Mouse (Mus musculus) urinary bladder, adult 2 months (tissue): ENCODE measurements around the gene Gja5. TPM values are rescaled to one million over a fixed set of nuclear protein-coding genes. Genes with fewer than 3 reads are reported as not detected.
"Not testable (repeated sequence)": the region's sequence is repeated elsewhere in the genome, so short reads cannot be mapped to it uniquely, and the experiment has no call there.

Experiments used
- DNase-seq: peaks from one replicate; pipeline ENCODE4 v3.0.0; 2022; ENCODE audit warnings: low spot score
- polyA plus RNA-seq: library from polyadenylated mRNA; depleted of rRNA; stranded (reverse); fragments of >200 nt; gene quantifications from 2 replicates; pipeline ENCODE4 v1.2.3, GENCODE M21; 2012

Gja5 gene
- polyA plus RNA-seq, 1 experiment = 4.4 TPM

- no peak for DNase-seq
Measured at GRCm38 (mm10) chr3:97037119-97037518, 132.6 kb downstream of the Gja5 start.

- no peak for DNase-seq
Measured at GRCm38 (mm10) chr3:97039721-97040120, 135.2 kb downstream of the Gja5 start.

GRCm38 (mm10) chr3:97044188-97044587 lies 139.7 kb downstream of the Gja5 start:
- no peak for DNase-seq

GRCm38 (mm10) chr3:97047757-97048156 lies 143.3 kb downstream of the Gja5 start:
- DNase-seq = no peak

GRCm38 (mm10) chr3:97048360-97048759 lies 143.9 kb downstream of the Gja5 start:
- DNase-seq = no peak

GRCm38 (mm10) chr3:97051264-97051744 lies 146.8 kb downstream of the Gja5 start:
- DNase-seq = no peak

GRCm38 (mm10) chr3:97052069-97052799 lies 147.7 kb downstream of the Gja5 start:
- DNase-seq = no peak

GRCm38 (mm10) chr3:97058704-97059103 lies 154.2 kb downstream of the Gja5 start:
- no peak for DNase-seq

- DNase-seq = no peak
Measured at GRCm38 (mm10) chr3:97060119-97060518, 155.6 kb downstream of the Gja5 start.

- no peak for DNase-seq
Measured at GRCm38 (mm10) chr3:97062814-97063213, 158.3 kb downstream of the Gja5 start.

GRCm38 (mm10) chr3:97064046-97064445 lies 159.6 kb downstream of the Gja5 start:
- no peak for DNase-seq

GRCm38 (mm10) chr3:97069589-97069988 lies 165.1 kb downstream of the Gja5 start:
- DNase-seq = not testable (repeated sequence)

- DNase-seq = not testable (repeated sequence)
Measured at GRCm38 (mm10) chr3:97071916-97072315, 167.4 kb downstream of the Gja5 start.

- DNase-seq = not testable (repeated sequence)
Measured at GRCm38 (mm10) chr3:97072361-97072760, 167.9 kb downstream of the Gja5 start.

- DNase-seq = not testable (repeated sequence)
Measured at GRCm38 (mm10) chr3:97075744-97076350, 171.4 kb downstream of the Gja5 start.

- DNase-seq = no peak
Measured at GRCm38 (mm10) chr3:97076412-97076811, 171.9 kb downstream of the Gja5 start.

GRCm38 (mm10) chr3:97078436-97078835 lies 173.9 kb downstream of the Gja5 start:
- no peak for DNase-seq

- DNase-seq = no peak
Measured at GRCm38 (mm10) chr3:97082156-97082555, 177.7 kb downstream of the Gja5 start.

GRCm38 (mm10) chr3:97087326-97087725 lies 182.8 kb downstream of the Gja5 start:
- DNase-seq = no peak

GRCm38 (mm10) chr3:97088291-97088690 lies 183.8 kb downstream of the Gja5 start:
- DNase-seq = not testable (repeated sequence)

- DNase-seq = not testable (repeated sequence)
Measured at GRCm38 (mm10) chr3:97091971-97092370, 187.5 kb downstream of the Gja5 start.

- DNase-seq = not testable (repeated sequence)
Measured at GRCm38 (mm10) chr3:97096664-97097063, 192.2 kb downstream of the Gja5 start.
